Mouse (Mus musculus) large intestine, adult 2 months (tissue): ENCODE measurements at regions not wholly inside any gene's neighbourhood (a gene's known extent, or its start where the extent isn't known, plus 50 kb on each side); places are given as distances from the start of the nearest gene placed in this dataset.
A peak's percentile ranks its signal among the peaks of the same experiment; 100 is the strongest.
"Not testable (repeated sequence)": the region's sequence is repeated elsewhere in the genome, so short reads cannot be mapped to it uniquely, and the experiment has no call there.

Experiments used
- DNase-seq: peaks from one replicate; pipeline ENCODE4 v3.0.0-alpha.2; 2012; ENCODE audit warnings: low read depth, low spot score
- WGBS: fragments of 180-500 bp; shearing (Covaris S2); methylation state at CpG from one replicate; pipeline ENCODE4 v1.1.7; 2018; 5-methylcytosine and 5-hydroxymethylcytosine counted together

GRCm38 (mm10) chr11:71285193-71285592, 54.7 kb upstream of the Nlrp1b start:
- DNase-seq: no peak
- 62% methylated on average over 2 of the region's 2 CpGs for WGBS

- not testable (repeated sequence) for DNase-seq
These were observed 57.7 kb upstream of the Nlrp1b start for GRCm38 (mm10) chr11:71288243-71288642.

- WGBS: 81% methylated on average over 1 of the region's 1 CpGs
These were observed 59.0 kb upstream of the Nlrp1b start for GRCm38 (mm10) chr11:71289490-71289889.

GRCm38 (mm10) chr11:71299479-71299878, 68.9 kb upstream of the Nlrp1b start:
- no peak for DNase-seq
- WGBS: 58% methylated on average over 1 of the region's 1 CpGs

More at GRCm38 (mm10) chr11:71289490-71289889, 59.0 kb upstream of the Nlrp1b start:
- no peak for DNase-seq

- DNase-seq: no peak
- WGBS: 29% methylated on average over 1 of the region's 1 CpGs
These were observed 92.9 kb upstream of the Nlrp1b start for GRCm38 (mm10) chr11:71323439-71323838.

GRCm38 (mm10) chr11:71337428-71337827, 106.9 kb upstream of the Nlrp1b start:
- no peak for DNase-seq
- 6% methylated on average over 1 of the region's 1 CpGs for WGBS

GRCm38 (mm10) chr11:71346024-71346423, 115.5 kb upstream of the Nlrp1b start:
- WGBS: 40% methylated on average over 3 of the region's 3 CpGs
- DNase-seq: no peak

- 51% methylated on average over 3 of the region's 3 CpGs for WGBS
- DNase-seq: no peak
These were observed 126.6 kb upstream of the Nlrp1b start for GRCm38 (mm10) chr11:71357089-71357488.

GRCm38 (mm10) chr11:71360856-71361255, 130.3 kb upstream of the Nlrp1b start:
- DNase-seq: no peak
- WGBS: 81% methylated on average over 5 of the region's 5 CpGs

- no peak for DNase-seq
- 33% methylated on average over 5 of the region's 5 CpGs for WGBS
These were observed 141.3 kb upstream of the Nlrp1b start for GRCm38 (mm10) chr11:71371871-71372270.

GRCm38 (mm10) chr11:71375132-71375531, 144.6 kb upstream of the Nlrp1b start:
- DNase-seq: no peak
- 58% methylated on average over 5 of the region's 5 CpGs for WGBS

GRCm38 (mm10) chr11:71388411-71388810, 157.9 kb upstream of the Nlrp1b start:
- WGBS: 65% methylated on average over 4 of the region's 4 CpGs

GRCm38 (mm10) chr11:71389659-71390058, 159.1 kb upstream of the Nlrp1b start:
- no peak for DNase-seq
- 16% methylated on average over 7 of the region's 7 CpGs for WGBS

More at GRCm38 (mm10) chr11:71388411-71388810, 157.9 kb upstream of the Nlrp1b start:
- no peak for DNase-seq

GRCm38 (mm10) chr11:71390151-71390550, 159.6 kb upstream of the Nlrp1b start:
- WGBS: 57% methylated on average over 3 of the region's 3 CpGs
- DNase-seq: no peak

- WGBS: 46% methylated on average over 3 of the region's 3 CpGs
- no peak for DNase-seq
These were observed 160.1 kb upstream of the Nlrp1b start for GRCm38 (mm10) chr11:71390616-71391015.

GRCm38 (mm10) chr11:71393406-71393805, 162.9 kb upstream of the Nlrp1b start:
- 54% methylated on average over 5 of the region's 5 CpGs for WGBS
- no peak for DNase-seq

GRCm38 (mm10) chr11:71395023-71395422, 164.5 kb upstream of the Nlrp1b start:
- DNase-seq: peak; percentile 40
- 27% methylated on average over 4 of the region's 4 CpGs for WGBS

- no peak for DNase-seq
- 49% methylated on average over 1 of the region's 1 CpGs for WGBS
These were observed 165.1 kb upstream of the Nlrp1b start for GRCm38 (mm10) chr11:71395631-71396030.

GRCm38 (mm10) chr11:71400351-71400750, 169.8 kb upstream of the Nlrp1b start:
- DNase-seq: no peak
- 90% methylated on average over 2 of the region's 2 CpGs for WGBS

- WGBS: 98% methylated on average over 2 of the region's 2 CpGs
These were observed 171.1 kb upstream of the Nlrp1b start for GRCm38 (mm10) chr11:71401411-71402276.

GRCm38 (mm10) chr11:71404361-71404760, 173.8 kb upstream of the Nlrp1b start:
- no peak for DNase-seq
- WGBS: 82% methylated on average over 3 of the region's 3 CpGs

More at GRCm38 (mm10) chr11:71401411-71402276, 171.1 kb upstream of the Nlrp1b start:
- no peak for DNase-seq
